In genomic region chr9:21320619-21321512, GRCm38 (mm10) we compare ENCODE assay signal across 7 mouse cellular contexts. TPM values are rescaled to one million over a fixed set of nuclear protein-coding genes. Genes with fewer than 3 reads are reported as not detected.
DNase-seq lines count a peak whose midpoint lies in the region; ATAC-seq lines count a peak whose summit lies in the region.

Gene Slc44a2, plus strand, starts transcription at chr9:21320698.

- WGBS in embryonic facial prominence, embryonic 10.5 days: under 1% methylated on average over 52 of the region's 52 CpGs
- under 1% methylated on average over 52 of the region's 52 CpGs for WGBS in limb, embryonic 10.5 days
- 1% methylated on average over 52 of the region's 52 CpGs for WGBS in midbrain, embryonic 12.5 days

- H3K9me3 ChIP-seq in embryonic facial prominence, embryonic 10.5 days: no peaks in the 10 kb centered on the region
- H3K9me3 ChIP-seq in limb, embryonic 10.5 days (replicated peaks): no peaks in the 10 kb centered on the region
- H3K9me3 ChIP-seq in midbrain, embryonic 12.5 days: no peaks in the 10 kb centered on the region

- peaks cover 24% of the 10 kb centered on the region for H3K4me1 ChIP-seq in embryonic facial prominence, embryonic 10.5 days
- peaks cover 24% of the 10 kb centered on the region for H3K4me1 ChIP-seq in limb, embryonic 10.5 days
- peaks cover 21% of the 10 kb centered on the region for H3K4me1 ChIP-seq in midbrain, embryonic 12.5 days

- DNase-seq in adrenal gland, postnatal 14 days: peak; percentile 93
- DNase-seq in embryonic facial prominence, embryonic 10.5 days (ENCODE audit: low spot score): peak; percentile 94
- DNase-seq in kidney, adult 11 months: peak; percentile 67
- DNase-seq in limb, embryonic 10.5 days (ENCODE audit: low spot score): peak; percentile 95
- peak; percentile 57 for DNase-seq in skeletal muscle tissue, adult 2 months (ENCODE audit: low read depth, low spot score)

- peak within 1 kb of the TSS; percentile 81 for H3K4me2 ChIP-seq in midbrain, embryonic 12.5 days (replicated peaks)

- peak; percentile 69 for ATAC-seq in granulocyte monocyte progenitor cell, adult 5-6 weeks (replicated peaks; ENCODE audit: poor library complexity, severe bottlenecking)
- ATAC-seq in midbrain, embryonic 12.5 days (ENCODE audit: low FRiP score, low read depth): peak; percentile 94

- H3K27ac ChIP-seq in embryonic facial prominence, embryonic 10.5 days (replicated peaks): peak within 1 kb of the TSS; percentile 88
- H3K27ac ChIP-seq in limb, embryonic 10.5 days: peak within 1 kb of the TSS; percentile 87
- peak within 1 kb of the TSS; percentile 49; the same call in 1 of the 2 replicates for H3K27ac ChIP-seq in midbrain, embryonic 12.5 days (replicated peaks)

- H3K36me3 ChIP-seq in embryonic facial prominence, embryonic 10.5 days (replicated peaks): peaks cover 18% of the 10 kb centered on the region
- H3K36me3 ChIP-seq in limb, embryonic 10.5 days: peaks cover 15% of the 10 kb centered on the region
- H3K36me3 ChIP-seq in midbrain, embryonic 12.5 days: peaks cover 3% of the 10 kb centered on the region; the same call in 1 of the 2 replicates

- peak within 1 kb of the TSS; percentile 89 for H3K4me3 ChIP-seq in embryonic facial prominence, embryonic 10.5 days
- H3K4me3 ChIP-seq in limb, embryonic 10.5 days: peak within 1 kb of the TSS; percentile 80
- H3K4me3 ChIP-seq in midbrain, embryonic 12.5 days: peak within 1 kb of the TSS; percentile 70

- H3K27me3 ChIP-seq in embryonic facial prominence, embryonic 10.5 days (replicated peaks; ENCODE audit: low read depth, poor library complexity, severe bottlenecking): no peaks in the 10 kb centered on the region
- no peaks in the 10 kb centered on the region for H3K27me3 ChIP-seq in limb, embryonic 10.5 days (ENCODE audit: low read depth, poor library complexity, severe bottlenecking)
- no peaks in the 10 kb centered on the region for H3K27me3 ChIP-seq in midbrain, embryonic 12.5 days

- peak within 1 kb of the TSS; percentile 73 for H3K9ac ChIP-seq in midbrain, embryonic 12.5 days (replicated peaks)

RNA-seq across cellular contexts. Expression of gene Slc44a2, which starts in this region (rescaled TPM):
- 40.4 and 56.5 TPM in 2 replicates for total RNA-seq in adrenal gland, postnatal 14 days (2021)
- 86.8 and 92.7 TPM in 2 replicates for polyA plus RNA-seq in embryonic facial prominence, embryonic 10.5 days (2016; fragmentation: Nextera tagmentation; extraction: Ambion mirVana)
- 117 and 134 TPM in 2 replicates for total RNA-seq in granulocyte monocyte progenitor cell, adult 5-6 weeks (2014; fragmentation: Nextera tagmentation)
- total RNA-seq in granulocyte monocyte progenitor cell, adult 5-6 weeks (2017): 83.5 and 89.1 TPM in 2 replicates
- polyA plus RNA-seq in limb, embryonic 10.5 days (2016; fragmentation: Nextera tagmentation; extraction: Ambion mirVana): 68.5 and 81.1 TPM in 2 replicates
- polyA plus RNA-seq in midbrain, embryonic 12.5 days (2016; fragmentation: Nextera tagmentation; extraction: Ambion mirVana): 71.3 and 74.1 TPM in 2 replicates

Comparison
In these comparisons a context has a peak if more than half of its experiments do, and no peak if none do; other contexts are left out.
1. Peak in every context shown above with its lines: DNase-seq, ATAC-seq, H3K4me3 ChIP-seq and H3K27ac ChIP-seq.